Mouse (Mus musculus) stomach, postnatal 0 days (tissue): ENCODE measurements around the gene Arid3b.

Experiments used
- CTCF ChIP-seq: IDR thresholded peaks from 2 replicates; pipeline ENCODE4 v1.5.1; 2016; ENCODE audit warnings: antibody characterized with exemption, low read depth, mild to moderate bottlenecking, moderate library complexity
- EP300 ChIP-seq: optimal IDR thresholded peaks from 2 replicates; pipeline ENCODE3; 2016; ENCODE audit warnings: antibody characterized with exemption

DNA sequence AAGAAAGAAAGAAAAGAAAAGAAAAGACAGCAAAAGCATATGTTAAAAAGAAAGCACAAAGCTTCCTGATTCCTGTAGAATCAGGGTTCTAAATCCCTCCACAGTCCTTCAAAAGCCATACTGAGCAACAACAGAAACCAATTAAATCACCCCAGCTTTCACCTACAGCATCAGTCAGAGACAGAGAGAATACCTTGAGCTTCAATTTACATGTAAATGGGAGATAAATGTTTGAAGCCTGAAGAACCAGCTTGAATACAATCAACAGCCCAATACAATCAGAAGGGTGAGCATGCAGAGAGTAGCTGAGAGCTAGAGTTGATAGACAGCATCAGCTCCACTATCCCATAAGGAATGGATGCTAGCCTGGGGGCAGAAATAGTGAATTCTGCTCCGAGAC is 46.8 kb upstream of the Arid3b start:
- no peak for TF ChIP-seq CTCF
- TF ChIP-seq EP300: no peak
